Mouse (Mus musculus) T-helper 1 cell (primary cell): ENCODE measurements at regions not wholly inside any gene's neighbourhood (a gene's known extent, or its start where the extent isn't known, plus 50 kb on each side); places are given as distances from the start of the nearest gene placed in this dataset.

ENCODE experiments used
- in situ Hi-C: fragments of 300-600 bp; cut with MboI, MseI; formaldehyde crosslinking; loops from one replicate; pipeline ENCODE4 v1.15.1; 2025; ENCODE audit warnings: high pct_unique_total_duplicates

DNA sequence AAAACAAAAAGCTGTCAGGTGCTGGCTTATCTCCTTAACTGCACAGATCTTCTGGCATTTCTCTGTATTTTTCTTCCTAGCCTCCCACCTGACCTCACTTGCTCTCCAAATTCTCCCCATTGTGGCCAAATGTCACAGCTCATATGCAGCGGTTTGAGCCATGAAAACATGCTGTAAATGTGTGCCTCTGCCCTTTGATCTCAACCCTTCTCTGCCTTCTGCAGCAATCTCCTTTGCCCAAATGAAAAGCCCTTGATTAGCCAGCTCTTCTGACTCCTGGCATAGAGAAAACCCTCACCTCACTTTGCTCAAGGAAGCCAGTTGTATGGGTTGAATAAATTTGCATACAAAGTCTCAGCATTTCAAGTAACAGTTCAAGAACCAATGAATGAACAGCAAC lies 546.1 kb upstream of the Mgmt start:
- in situ Hi-C loops = no loop called here

DNA sequence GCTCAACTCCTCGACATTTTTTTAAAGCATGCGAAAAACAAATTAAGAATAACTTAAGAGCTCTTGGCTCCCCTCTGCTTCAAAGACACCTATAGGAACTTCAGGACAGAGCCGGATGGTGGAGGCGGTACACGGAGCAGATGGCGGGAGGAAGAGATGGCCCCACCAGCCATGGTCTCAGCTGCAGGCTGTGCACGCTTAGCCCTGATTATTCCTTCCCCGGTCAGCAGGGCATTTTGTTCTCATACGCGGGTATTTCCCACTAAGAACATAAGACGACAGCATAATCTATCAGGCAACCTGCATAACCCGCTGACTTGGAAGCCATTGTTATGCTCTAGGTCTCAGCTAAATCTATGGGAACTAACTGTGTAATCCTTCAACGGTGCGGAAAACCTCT lies 544.8 kb upstream of the Mgmt start:
- in situ Hi-C loops = no loop called here

GRCm38 (mm10) chr7:136357011-136357410 lies 537.4 kb upstream of the Mgmt start:
- in situ Hi-C loops = no loop called here

GRCm38 (mm10) chr7:136365318-136366211 lies 528.8 kb upstream of the Mgmt start:
- in situ Hi-C loops = no loop called here

GRCm38 (mm10) chr7:136377259-136377658 lies 517.2 kb upstream of the Mgmt start:
- in situ Hi-C loops = no loop called here

GRCm38 (mm10) chr7:136377742-136378141 lies 516.7 kb upstream of the Mgmt start:
- in situ Hi-C loops = no loop called here

DNA sequence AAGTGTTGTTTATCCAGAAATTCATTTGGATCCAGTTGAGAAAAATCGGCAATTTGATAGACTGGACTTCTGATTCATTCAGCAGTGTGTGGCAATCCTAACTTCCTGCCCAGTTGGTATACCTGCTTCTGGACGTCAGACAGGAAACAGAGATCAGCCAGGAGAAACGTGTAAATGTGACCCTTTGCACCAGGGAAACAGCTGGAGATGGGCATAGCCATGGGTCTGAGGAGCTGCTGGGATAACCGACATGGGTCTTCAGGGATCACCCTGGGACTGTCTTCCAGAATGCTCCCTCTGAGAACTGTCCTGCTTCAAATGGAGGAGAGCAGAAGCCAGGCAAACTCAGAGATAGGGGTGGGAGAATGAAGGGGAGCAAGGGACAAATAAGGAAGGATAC lies 516.1 kb upstream of the Mgmt start:
- in situ Hi-C loops = no loop called here

- in situ Hi-C loops = no loop called here
Observed at GRCm38 (mm10) chr7:136379319-136379718, 515.1 kb upstream of the Mgmt start.

- in situ Hi-C loops = loop anchor here (10.0 kb wide), 1 partner anchor 565 kb away; no protein-coding TSS in a partner anchor
Observed at GRCm38 (mm10) chr7:136379741-136380140, 514.7 kb upstream of the Mgmt start.

DNA sequence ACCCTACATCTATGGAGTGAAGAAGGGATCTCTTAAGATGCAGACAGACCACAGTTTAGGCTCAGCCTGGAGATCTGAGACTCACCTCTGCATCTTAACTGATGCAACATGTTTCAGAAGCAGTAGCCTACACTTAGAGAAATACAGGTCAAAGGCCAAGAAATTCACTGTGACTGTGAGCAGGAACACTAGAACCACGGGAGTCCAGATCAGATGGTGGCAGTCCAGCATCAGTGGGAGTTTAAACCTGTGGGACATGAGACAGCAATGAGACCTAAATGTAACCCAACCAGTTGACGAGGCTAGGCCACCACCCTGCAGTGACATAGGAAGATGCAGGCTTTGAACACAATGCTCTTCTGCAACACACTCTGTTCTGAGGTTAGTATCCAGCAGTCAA lies 511.1 kb upstream of the Mgmt start:
- in situ Hi-C loops = loop anchor here (10.0 kb wide), 1 partner anchor 568 kb away; no protein-coding TSS in a partner anchor

DNA sequence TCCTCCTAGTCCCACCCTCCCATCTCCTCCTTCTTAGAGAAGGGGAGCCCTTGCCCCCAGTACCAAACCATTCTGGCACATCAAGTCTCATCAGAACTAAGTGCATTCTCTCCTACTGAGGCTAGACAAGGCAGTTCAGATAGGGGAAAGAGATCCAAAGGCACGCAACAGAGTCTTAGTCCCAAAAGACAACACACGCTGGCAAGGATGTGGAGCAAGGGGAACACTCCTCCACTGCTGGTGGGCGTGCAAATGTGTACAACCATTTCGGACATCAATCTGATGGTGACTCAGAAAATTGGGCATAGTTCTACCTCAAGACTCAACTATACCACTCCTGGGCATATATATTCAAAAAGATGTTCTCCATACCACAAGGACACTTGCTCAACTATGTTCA lies 506.7 kb upstream of the Mgmt start:
- in situ Hi-C loops = loop anchor here (10.0 kb wide), 1 partner anchor 573 kb away; no protein-coding TSS in a partner anchor

DNA sequence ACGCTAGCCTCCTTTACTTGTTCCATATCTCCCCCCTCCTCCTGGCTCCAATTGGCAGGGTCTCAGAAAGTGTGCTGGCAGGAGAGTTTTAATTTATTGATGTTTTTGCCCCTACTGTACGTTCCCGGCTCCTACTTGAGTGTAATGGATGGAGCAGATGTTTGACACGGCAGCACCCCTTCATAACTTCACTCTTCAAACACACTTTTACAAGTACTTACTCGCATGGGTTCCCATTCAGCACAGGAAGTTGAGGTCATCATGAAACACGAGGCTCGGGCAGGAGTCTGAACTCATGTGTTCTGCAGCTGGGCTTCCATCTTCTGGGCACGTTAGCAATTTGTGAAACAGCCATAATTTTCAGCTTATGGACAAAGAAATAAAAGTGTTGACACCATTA lies 504.3 kb upstream of the Mgmt start:
- in situ Hi-C loops = no loop called here

DNA sequence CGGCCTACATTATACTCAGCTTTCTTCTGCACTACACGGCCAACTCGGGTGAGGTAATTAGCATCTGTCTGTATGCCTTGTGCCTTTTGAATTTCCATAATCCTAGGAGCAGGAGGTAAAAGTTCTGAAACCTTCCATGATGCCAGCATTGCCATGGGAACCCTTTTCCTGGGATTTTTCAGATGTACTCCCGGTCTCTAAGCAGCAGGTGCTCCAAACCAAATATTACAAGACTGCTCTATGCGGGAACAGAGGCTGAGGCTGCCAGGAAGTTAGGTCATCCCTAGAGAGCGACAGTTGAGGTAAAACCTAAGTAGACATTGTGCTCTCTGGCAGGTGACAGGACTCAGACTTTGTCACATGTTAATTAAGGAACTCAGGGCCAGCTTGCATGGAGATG lies 501.0 kb upstream of the Mgmt start:
- in situ Hi-C loops = no loop called here

- in situ Hi-C loops = no loop called here
Observed at GRCm38 (mm10) chr7:136395838-136396237, 498.6 kb upstream of the Mgmt start.

- in situ Hi-C loops = no loop called here
Observed at GRCm38 (mm10) chr7:136397101-136397500, 497.3 kb upstream of the Mgmt start.

- in situ Hi-C loops = no loop called here
Observed at GRCm38 (mm10) chr7:136402688-136403597, 491.5 kb upstream of the Mgmt start.

- in situ Hi-C loops = no loop called here
Observed at GRCm38 (mm10) chr7:136405391-136405790, 489.0 kb upstream of the Mgmt start.

DNA sequence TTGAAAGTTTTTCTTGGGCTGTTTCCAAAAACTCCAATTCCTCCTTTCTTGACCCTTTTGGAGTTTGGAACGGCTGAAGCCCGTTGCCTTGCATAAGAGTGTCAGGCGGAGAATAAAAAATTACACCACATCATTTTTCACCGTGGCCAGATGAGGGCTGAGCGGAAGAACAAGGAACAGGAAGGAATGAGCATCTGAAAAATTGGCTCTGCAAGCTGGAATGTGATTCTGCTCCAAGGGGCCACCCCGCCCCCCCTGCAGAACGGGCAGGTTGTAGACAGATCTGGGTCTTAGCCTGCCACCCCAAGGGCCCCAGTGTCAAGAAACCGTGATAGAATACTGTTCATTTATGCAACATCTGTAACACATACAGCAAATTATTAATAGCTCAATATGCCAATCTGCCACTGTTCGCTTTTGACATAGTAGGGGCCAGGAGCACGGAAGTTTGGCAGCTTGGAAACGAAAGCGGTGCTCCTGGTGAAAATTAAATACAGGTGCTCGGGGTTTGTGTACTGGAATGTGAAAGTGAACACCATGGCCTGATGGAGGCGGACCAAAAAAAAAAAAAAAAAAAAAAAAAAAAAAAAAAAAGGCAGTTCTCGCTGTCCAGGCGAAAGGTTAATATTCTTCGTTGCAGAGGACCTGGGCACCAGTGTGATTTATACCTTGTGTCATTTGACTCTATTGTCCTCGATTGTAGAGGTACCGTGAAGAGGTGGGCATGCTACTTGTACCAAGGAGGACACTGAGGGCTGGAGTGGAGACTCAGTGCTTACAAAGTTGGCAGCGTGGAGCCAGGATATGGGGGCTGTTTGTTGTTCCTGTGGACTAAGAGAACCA lies 487.9 kb upstream of the Mgmt start:
- in situ Hi-C loops = no loop called here

GRCm38 (mm10) chr7:136414808-136415207 lies 479.6 kb upstream of the Mgmt start:
- in situ Hi-C loops = no loop called here

GRCm38 (mm10) chr7:136417327-136417726 lies 477.1 kb upstream of the Mgmt start:
- in situ Hi-C loops = no loop called here

DNA sequence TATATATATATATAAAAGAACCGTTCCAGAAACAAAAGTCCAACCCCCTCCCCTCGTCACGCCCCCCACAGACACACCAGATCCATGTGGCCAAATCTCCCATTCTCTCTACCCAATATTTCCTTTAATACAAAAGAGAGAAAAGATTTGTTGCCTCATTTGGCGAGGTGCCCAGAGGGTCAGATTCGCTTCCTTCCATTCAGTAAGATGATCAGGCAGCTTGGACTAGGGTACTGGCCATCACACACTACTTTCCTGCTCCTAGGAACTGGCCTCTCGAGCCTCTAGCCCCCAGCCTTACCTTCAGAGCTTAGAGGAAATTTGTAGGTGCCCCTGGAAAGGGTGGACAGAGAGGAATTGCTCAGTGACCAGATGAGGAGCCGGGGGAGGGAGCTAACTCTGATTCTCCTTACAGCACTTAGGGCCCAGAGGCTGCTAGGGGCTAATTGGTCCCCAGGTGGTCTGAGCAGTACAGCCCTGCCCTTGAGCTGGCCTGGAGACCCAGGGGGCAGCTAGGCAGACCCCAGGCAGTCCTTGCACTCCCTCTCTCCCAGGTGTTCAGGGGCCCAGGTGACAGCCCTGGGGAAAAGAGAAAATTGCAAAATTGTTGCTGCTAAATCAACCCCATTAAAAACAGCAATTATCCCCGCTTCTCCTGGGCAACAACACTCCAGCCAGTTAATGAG lies 470.4 kb upstream of the Mgmt start:
- in situ Hi-C loops = no loop called here
